Mouse (Mus musculus): Measurements from ENCODE around the gene Gm5148.

DNA sequence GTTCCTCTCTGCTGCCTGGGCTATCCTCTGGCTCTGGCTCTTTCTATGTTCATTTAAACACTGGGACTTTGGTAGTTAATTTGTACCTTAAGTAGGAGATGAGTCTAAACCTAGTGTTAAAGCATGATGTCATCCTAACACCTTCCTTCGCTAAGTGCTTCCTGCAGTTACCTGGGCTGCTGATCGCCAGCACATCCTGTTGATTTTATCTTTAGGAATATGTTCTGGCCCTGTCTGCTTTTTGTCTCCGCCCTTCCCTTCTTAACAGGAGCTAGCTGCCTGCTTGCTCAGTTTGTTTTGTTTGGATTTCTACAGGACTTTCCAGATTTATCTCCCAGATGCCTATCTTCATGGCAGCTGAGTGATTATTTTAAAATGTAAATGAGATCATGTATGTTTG lies 28.9 kb upstream of the Gm5148 start:
- TF ChIP-seq CTCF (IDR thresholded peaks at IDR 0.05; ENCODE audit: low read depth, low read length) (no peak), POLR2A (IDR thresholded peaks at IDR 0.05; ENCODE audit: extremely low read depth, insufficient read depth, low read length) (no peak)

Measured in liver, adult 2 months (tissue).